ENCODE assay signal across 12 mouse cellular contexts in the genomic region with DNA sequence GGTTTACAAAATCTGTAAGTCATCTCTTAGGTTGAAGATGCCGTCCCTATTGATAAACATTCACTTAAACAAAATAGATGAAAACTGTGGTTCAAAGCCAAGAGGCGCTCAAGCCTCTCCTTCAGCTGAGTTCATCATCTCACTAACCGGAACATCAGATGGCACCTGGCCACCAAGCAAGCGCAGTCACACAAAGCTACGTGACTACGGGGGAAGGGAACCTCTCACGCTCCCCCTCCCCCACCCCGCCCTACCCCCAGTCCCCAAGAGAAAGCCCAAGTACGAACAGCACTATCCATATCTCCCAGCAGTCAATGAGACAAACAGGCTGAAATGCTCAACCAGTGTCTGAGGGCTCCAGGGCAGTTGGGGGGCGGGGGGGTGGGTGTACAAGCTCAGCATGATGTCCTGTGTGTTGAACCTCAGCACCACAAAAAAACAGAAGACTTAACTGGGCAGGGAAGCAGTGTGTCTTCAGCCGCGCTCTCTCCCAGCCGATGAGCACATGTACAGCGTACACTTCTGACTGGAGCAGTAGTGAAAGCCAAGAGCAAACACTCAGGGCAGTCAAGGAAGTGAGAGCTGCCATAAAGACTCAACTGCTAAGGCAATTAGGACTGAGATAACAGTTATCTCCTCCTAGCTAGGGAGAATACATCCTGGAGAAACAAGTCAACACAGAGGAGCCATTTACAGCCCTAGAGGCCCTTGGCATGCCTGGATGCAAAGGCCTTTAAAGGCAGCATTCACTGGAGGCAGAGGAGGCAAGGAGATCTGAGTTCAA. TPM values are rescaled to one million over a fixed set of nuclear protein-coding genes. Genes with fewer than 3 reads are reported as not detected.
A peak's percentile ranks its signal among the peaks of the same experiment; 100 is the strongest.
DNase-seq lines count a peak whose midpoint lies in the region; ATAC-seq and TF ChIP-seq lines count a peak whose summit lies in the region.
"Had no signal": no experiment of that assay in that cellular context is flagged by ENCODE, and none has a peak within 500 bp of the region (broad histone marks: within the 10 kb centered on the region; RNA-seq: fewer than 3 reads in every experiment).

No protein-coding gene starts in this region.

- H3K27ac ChIP-seq in left cerebral cortex, adult 2 months = peak overlapping the region; percentile 8; the same call in 1 of the 2 replicates
- H3K27ac ChIP-seq: embryonic facial prominence, embryonic 13.5 days; limb, embryonic 15.5 days; neural tube, embryonic 12.5 days had no signal

- H3K36me3 ChIP-seq in megakaryocyte, embryonic 14.5 days (replicated peaks; ENCODE audit: low read length) = peaks cover 22% of the 10 kb centered on the region
- H3K36me3 ChIP-seq: embryonic facial prominence, embryonic 13.5 days; neural tube, embryonic 12.5 days had no signal

- H3K9me3 ChIP-seq in megakaryocyte, embryonic 14.5 days = no peaks in the 10 kb centered on the region
- H3K9me3 ChIP-seq: embryonic facial prominence, embryonic 13.5 days; limb, embryonic 15.5 days; neural tube, embryonic 12.5 days had no signal

- intact Hi-C loops in left cerebral cortex, adult 2 months (cut with DNase I) = no loop called here
- intact Hi-C loops in left cerebral cortex, postnatal 14 days (cut with DNase I) = no loop called here

- TF ChIP-seq CTCF in left cerebral cortex, adult 2 months (IDR thresholded peaks at IDR 0.05) = no peak

- ATAC-seq in common myeloid progenitor, adult 5-6 weeks (replicated peaks; ENCODE audit: low read depth, poor library complexity, severe bottlenecking) = peak; percentile 37

- peaks cover 90% of the 10 kb centered on the region for H3K4me1 ChIP-seq in megakaryocyte, embryonic 14.5 days

- H3K27me3 ChIP-seq in megakaryocyte, embryonic 14.5 days (replicated peaks) = no peaks in the 10 kb centered on the region
- H3K27me3 ChIP-seq: embryonic facial prominence, embryonic 13.5 days; limb, embryonic 15.5 days; neural tube, embryonic 12.5 days had no signal

- H3K4me3 ChIP-seq in left cerebral cortex, adult 2 months = no peak overlapping the region
- peak overlapping the region; percentile 84 for H3K4me3 ChIP-seq in megakaryocyte, embryonic 14.5 days (replicated peaks)
- H3K4me3 ChIP-seq: embryonic facial prominence, embryonic 13.5 days; limb, embryonic 15.5 days; neural tube, embryonic 12.5 days had no signal

- no peak for DNase-seq in left cerebral cortex, adult 2 months (ENCODE audit: extremely low spot score in 1 of 2, low spot score in 2 of 2)
- DNase-seq in left cerebral cortex, postnatal 14 days (ENCODE audit: low spot score in 2 of 2) = no peak
- peak; percentile 81 for DNase-seq in ES-CJ7 (ENCODE audit: low read depth, low spot score)
- no peak for DNase-seq in cerebellum, adult 9-11 months
- DNase-seq in layer of hippocampus, adult 18-20 months (ENCODE audit: low spot score in 2 of 2) = no peak
- no peak for DNase-seq in adrenal gland, postnatal 25 days
- DNase-seq: kidney, postnatal 10 days had no signal

RNA-seq across cellular contexts. Expression of gene Uck2, which starts 11.5 kb away (rescaled TPM):
- 10 to 100 TPM; 30.9 to 42.1 TPM for total RNA-seq in left cerebral cortex, adult 2 months (2021)
- 10 to 100 TPM; 74.1 to 81.2 TPM for total RNA-seq in left cerebral cortex, postnatal 14 days (2021)
- total RNA-seq in common myeloid progenitor, adult 5-6 weeks (2017) = 198 and 245 TPM in 2 replicates
- 367 and 525 TPM in 2 replicates for polyA plus RNA-seq in megakaryocyte, embryonic 14.5 days (2012; ENCODE audit: insufficient read depth, low replicate concordance)
- total RNA-seq in layer of hippocampus, adult 18-20 months (2021) = 10 to 100 TPM; 28.4 to 35.9 TPM
- total RNA-seq in adrenal gland, postnatal 25 days (2021) = 47.5 and 53.1 TPM in 2 replicates

RNA-seq across cellular contexts. Expression of gene Tmco1, which starts 34.6 kb away (rescaled TPM):
- 10 to 100 TPM; 43.2 to 50.3 TPM for total RNA-seq in left cerebral cortex, adult 2 months (2021)
- 10 to 100 TPM; 44.0 to 46.4 TPM for total RNA-seq in left cerebral cortex, postnatal 14 days (2021)
- 194 and 220 TPM in 2 replicates for total RNA-seq in common myeloid progenitor, adult 5-6 weeks (2017)
- polyA plus RNA-seq in megakaryocyte, embryonic 14.5 days (2012; ENCODE audit: insufficient read depth, low replicate concordance) = 15.5 and 56.2 TPM in 2 replicates
- total RNA-seq in layer of hippocampus, adult 18-20 months (2021) = 10 to 100 TPM; 46.8 to 50.3 TPM
- 151 and 164 TPM in 2 replicates for total RNA-seq in adrenal gland, postnatal 25 days (2021)
